Comparison of ENCODE assay signal across 24 mouse cellular contexts in the genomic region with DNA sequence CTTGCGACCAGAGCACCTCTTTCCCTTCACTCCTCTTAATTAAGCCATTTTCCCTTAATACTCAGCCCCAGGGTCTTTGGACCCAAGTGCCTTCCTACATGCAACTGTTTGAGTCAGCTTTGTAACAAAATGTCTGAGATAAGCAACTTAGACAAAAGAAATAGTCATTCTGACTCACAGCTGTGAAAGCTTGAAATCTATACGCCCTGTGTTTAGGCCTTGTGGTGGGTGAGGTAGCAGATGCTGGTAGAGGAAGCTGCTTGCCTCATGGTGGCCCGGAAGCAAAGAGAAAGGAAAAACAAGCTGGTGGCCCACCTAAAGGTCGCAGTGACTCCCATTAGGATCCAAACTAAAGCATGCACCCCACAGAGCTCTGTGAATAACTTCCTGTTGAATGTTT.
"Had no signal": no experiment of that assay in that cellular context is flagged by ENCODE, and none has a peak within 500 bp of the region (broad histone marks: within the 10 kb centered on the region; RNA-seq: fewer than 3 reads in every experiment).

No protein-coding gene starts in this region.

- ATAC-seq: hindbrain, postnatal 0 days; intestine, embryonic 16.5 days had no signal

- H3K9me3 ChIP-seq: heart, embryonic 13.5 days; heart, embryonic 15.5 days; hindbrain, embryonic 13.5 days; hindbrain, embryonic 15.5 days; limb, embryonic 13.5 days; limb, embryonic 15.5 days had no signal

- DNase-seq: gastrocnemius, postnatal 14 days; gastrocnemius, postnatal 36 days; heart, adult 11 months; heart, adult 2 months; heart, postnatal 14 days; heart, postnatal 36 days; kidney, adult 11 months; kidney, adult 2 months; kidney, adult 9 months; kidney, postnatal 10 days; kidney, postnatal 25 days; kidney, postnatal 4 days; left cerebral cortex, postnatal 4 days had no signal

- H3K27me3 ChIP-seq: heart, embryonic 13.5 days; heart, embryonic 15.5 days; hindbrain, embryonic 13.5 days; hindbrain, embryonic 15.5 days; limb, embryonic 13.5 days; limb, embryonic 15.5 days had no signal

- H3K9ac ChIP-seq: heart, embryonic 13.5 days; heart, embryonic 15.5 days; hindbrain, embryonic 13.5 days; hindbrain, embryonic 15.5 days; limb, embryonic 13.5 days; limb, embryonic 15.5 days had no signal

- H3K36me3 ChIP-seq: heart, embryonic 13.5 days; heart, embryonic 15.5 days; hindbrain, embryonic 13.5 days; hindbrain, embryonic 15.5 days; limb, embryonic 13.5 days; limb, embryonic 15.5 days had no signal

- H3K4me1 ChIP-seq: heart, embryonic 13.5 days; heart, embryonic 15.5 days; hindbrain, embryonic 15.5 days; limb, embryonic 15.5 days had no signal

- H3K4me2 ChIP-seq: heart, embryonic 11.5 days; heart, embryonic 13.5 days; heart, embryonic 15.5 days; hindbrain, embryonic 13.5 days; hindbrain, embryonic 15.5 days; limb, embryonic 13.5 days; limb, embryonic 15.5 days had no signal

- H3K4me3 ChIP-seq: heart, adult 2 months; heart, embryonic 13.5 days; heart, embryonic 15.5 days; hindbrain, embryonic 13.5 days; hindbrain, embryonic 15.5 days; layer of hippocampus, adult 2 months; left cerebral cortex, adult 2 months; limb, embryonic 13.5 days; limb, embryonic 15.5 days had no signal

- H3K27ac ChIP-seq: heart, adult 2 months; heart, embryonic 13.5 days; heart, embryonic 15.5 days; hindbrain, embryonic 13.5 days; hindbrain, embryonic 15.5 days; hindbrain, postnatal 0 days; layer of hippocampus, adult 2 months; left cerebral cortex, adult 2 months; limb, embryonic 13.5 days; limb, embryonic 15.5 days had no signal
